Mouse (Mus musculus): ENCODE measurements around the gene Myl4.
A peak's percentile ranks its signal among the peaks of the same experiment; 100 is the strongest.

Myl4 gene

GRCm38 (mm10) chr11:104630185-104630835 is 79.8 kb downstream of the Myl4 start:
- no peak for DNase-seq (ENCODE audit: low spot score in 2 of 2)

- DNase-seq (ENCODE audit: low spot score in 2 of 2) = no peak
These were observed 80.8 kb downstream of the Myl4 start for GRCm38 (mm10) chr11:104631306-104631705.

GRCm38 (mm10) chr11:104637010-104637409 is 86.5 kb downstream of the Myl4 start:
- no peak for DNase-seq (ENCODE audit: low spot score in 2 of 2)

GRCm38 (mm10) chr11:104638006-104638405 is 87.5 kb downstream of the Myl4 start:
- peak in 1 of 2 experiments; percentile 25 for DNase-seq (ENCODE audit: low spot score in 2 of 2)

- DNase-seq (ENCODE audit: low spot score in 2 of 2) = no peak
These were observed 88.4 kb downstream of the Myl4 start for GRCm38 (mm10) chr11:104638906-104639305.

DNA sequence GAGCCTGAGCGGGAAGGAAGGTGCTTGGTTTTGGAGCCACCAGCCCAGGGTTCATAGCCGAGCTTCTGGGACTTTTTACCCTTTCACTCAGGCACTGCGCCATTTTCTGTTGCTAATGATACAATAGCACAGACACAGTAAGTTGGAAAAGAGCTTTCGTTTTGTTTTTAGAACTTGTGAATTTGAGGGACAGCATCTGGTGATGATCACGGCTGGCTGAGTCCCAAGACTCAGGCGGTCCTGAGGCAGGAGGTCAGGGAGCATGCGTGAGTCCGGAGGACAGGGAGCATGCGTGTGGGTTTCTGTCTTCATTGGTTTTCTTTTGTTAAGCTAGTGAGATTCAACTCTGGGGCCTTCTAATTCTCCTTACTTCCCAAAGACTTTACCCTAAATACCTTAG is 89.2 kb downstream of the Myl4 start:
- no peak for DNase-seq (ENCODE audit: low spot score in 2 of 2)

DNA sequence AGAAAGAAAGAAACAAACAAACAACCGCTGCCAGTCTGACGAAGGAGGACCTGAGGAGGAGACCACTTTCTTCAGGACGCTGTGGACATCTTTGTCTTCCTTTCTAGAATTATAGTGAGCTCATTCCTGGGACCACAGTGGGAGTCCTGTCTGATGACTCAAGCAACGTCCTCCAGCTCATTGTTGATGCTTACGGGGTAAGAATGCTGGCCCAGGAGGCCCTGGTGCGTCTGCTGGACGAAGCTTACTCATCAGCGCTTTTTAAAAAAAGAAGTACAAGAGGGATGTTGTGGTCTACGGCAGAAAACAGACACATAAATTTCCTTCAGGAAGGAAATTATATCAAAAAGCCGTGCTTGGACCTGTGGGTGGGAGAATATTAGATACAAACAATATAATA is 90.4 kb downstream of the Myl4 start:
- DNase-seq (ENCODE audit: low spot score in 2 of 2) = no peak

DNA sequence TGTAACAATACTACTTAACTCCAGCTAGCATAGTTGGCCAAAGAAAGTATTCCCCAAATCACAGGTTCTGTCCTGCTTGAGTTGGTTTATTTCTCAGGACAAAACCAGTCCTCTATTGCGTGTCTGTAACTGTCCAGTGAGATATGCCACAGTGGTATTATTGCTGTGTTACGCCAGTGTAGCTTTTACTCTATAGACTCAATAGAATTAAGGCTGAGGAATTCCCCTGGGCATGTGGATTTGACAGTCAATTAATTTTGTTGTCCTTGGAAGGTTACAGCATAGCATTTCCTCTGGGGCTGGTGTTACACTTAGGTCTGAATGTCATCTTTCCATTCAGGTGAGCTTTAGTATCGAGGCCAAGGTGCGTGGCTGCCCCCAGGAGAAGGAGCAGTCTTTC is 92.8 kb downstream of the Myl4 start:
- DNase-seq (ENCODE audit: low spot score in 2 of 2) = no peak
